Mouse (Mus musculus) hindbrain, embryonic 15.5 days (tissue): ENCODE measurements around the gene Atr. TPM values are rescaled to one million over a fixed set of nuclear protein-coding genes. Genes with fewer than 3 reads are reported as not detected.

Experiments used
- ATAC-seq: fragments of 200-750 bp; cut with Nextera tagmentation; 2 replicates; pipeline ENCODE4 v1.8.0; 2017; ENCODE audit warnings: low read depth, moderate number of reproducible peaks, moderate TSS enrichment; ENCODE audit not compliant: low FRiP score
- H3K27ac ChIP-seq: fragments of 300-500 bp; sonication (generic); replicated peaks from 2 replicates; pipeline ENCODE4 v1.5.1; 2015; ENCODE audit warnings: mild to moderate bottlenecking, inconsistent platforms
- H3K27me3 ChIP-seq: fragments of 300-500 bp; sonication (generic); 2 replicates; pipeline ENCODE4 v1.6.1; 2015; ENCODE audit warnings: control low read depth, inconsistent platforms
- H3K36me3 ChIP-seq: fragments of 300-500 bp; sonication (generic); 2 replicates; pipeline ENCODE4 v1.6.1; 2015; ENCODE audit warnings: control low read depth, inconsistent platforms
- H3K4me1 ChIP-seq: fragments of 300-500 bp; sonication (generic); replicated peaks from 2 replicates; pipeline ENCODE4 v1.6.1; 2015; ENCODE audit warnings: control low read depth, inconsistent platforms
- H3K4me2 ChIP-seq: fragments of 300-500 bp; sonication (generic); 2 replicates; pipeline ENCODE4 v1.6.1; 2015; ENCODE audit warnings: moderate library complexity, mild to moderate bottlenecking, inconsistent platforms
- H3K4me3 ChIP-seq: fragments of 300-500 bp; sonication (generic); 2 replicates; pipeline ENCODE4 v1.5.1; 2015; ENCODE audit warnings: mild to moderate bottlenecking, inconsistent platforms
- H3K9ac ChIP-seq: fragments of 300-500 bp; sonication (generic); 2 replicates; pipeline ENCODE4 v1.6.1; 2015; ENCODE audit warnings: inconsistent platforms
- H3K9me3 ChIP-seq: fragments of 300-500 bp; sonication (generic); 2 replicates; pipeline ENCODE4 v1.6.1; 2016; ENCODE audit warnings: control low read depth, inconsistent platforms
- WGBS: fragments of 180-500 bp; shearing (Covaris S2); methylation state at CpG from one replicate; pipeline ENCODE4 v1.1.7; 2015; 5-methylcytosine and 5-hydroxymethylcytosine counted together
- polyA plus RNA-seq: library from polyadenylated mRNA; unstranded; fragments of >200 nt; fragmentation: Nextera tagmentation; extraction: Ambion mirVana; gene quantifications from 2 replicates; pipeline ENCODE4 v1.2.1, GENCODE M21; 2015

The Atr gene
- polyA plus RNA-seq, 1 experiment from 2014 or later: 10.1 TPM

GRCm38 (mm10) chr9:95992255-95992654, 134.9 kb downstream of the Atr start:
- no peak for ATAC-seq
- Histone ChIP-seq H3K9ac (no peak overlapping the region), H3K4me2 (no peak overlapping the region), H3K36me3 (peaks cover 47% of the 10 kb centered on the region), H3K27me3 (no peaks in the 10 kb centered on the region), H3K4me1 (no peaks in the 10 kb centered on the region), H3K9me3 (no peaks in the 10 kb centered on the region), H3K27ac (no peak overlapping the region), H3K4me3 (no peak overlapping the region)
- 99% methylated on average over 2 of the region's 2 CpGs for WGBS

Other genes with a start within 250 kb of the Atr start
- 1.9 and 2.0 TPM in 2 replicates for gene Pcolce2, start 220.0 kb upstream of the Atr start, polyA plus RNA-seq
- 7.3 and 9.3 TPM in 2 replicates for gene Trpc1, start 107.2 kb upstream of the Atr start, polyA plus RNA-seq
- 1.9 and 2.9 TPM in 2 replicates for gene Pls1, start 12.3 kb upstream of the Atr start, polyA plus RNA-seq
- 13.6 and 17.1 TPM in 2 replicates for gene Xrn1, start 97.2 kb downstream of the Atr start, polyA plus RNA-seq